Mouse (Mus musculus) lung, embryonic 16.5 days (tissue): Measurements from ENCODE around the gene Clec4g. TPM values are rescaled to one million over a fixed set of nuclear protein-coding genes. Genes with fewer than 3 reads are reported as not detected.
A peak's percentile ranks its signal among the peaks of the same experiment; 100 is the strongest.

Source experiments
- ATAC-seq: fragments of 200-750 bp; cut with Nextera tagmentation; 2 replicates; pipeline ENCODE4 v1.8.0; 2017; ENCODE audit warnings: low read depth, mild to moderate bottlenecking, moderate library complexity
- H3K27ac ChIP-seq: fragments of 300-500 bp; sonication (generic); 2 replicates; pipeline ENCODE4 v1.5.1; 2014; ENCODE audit warnings: mild to moderate bottlenecking, control low read depth, low read length
- H3K27me3 ChIP-seq: fragments of 300-500 bp; sonication (generic); 2 replicates; pipeline ENCODE4 v1.6.1; 2014; ENCODE audit warnings: low read depth, low read length, mixed read lengths; ENCODE audit not compliant: control insufficient read depth, insufficient read depth
- H3K36me3 ChIP-seq: fragments of 300-500 bp; sonication (generic); 2 replicates; pipeline ENCODE4 v1.6.1; 2014; ENCODE audit warnings: low read length; ENCODE audit not compliant: control insufficient read depth, insufficient read depth
- H3K4me1 ChIP-seq: fragments of 300-500 bp; sonication (generic); replicated peaks from 2 replicates; pipeline ENCODE4 v1.6.1; 2014; ENCODE audit warnings: low read length, mixed read lengths; ENCODE audit not compliant: control insufficient read depth, insufficient read depth
- H3K4me2 ChIP-seq: fragments of 300-500 bp; sonication (generic); 2 replicates; pipeline ENCODE4 v1.6.1; 2014; ENCODE audit warnings: low read depth, low read length, control low read depth
- H3K4me3 ChIP-seq: fragments of 300-500 bp; sonication (generic); 2 replicates; pipeline ENCODE4 v1.5.1; 2014; ENCODE audit warnings: mild to moderate bottlenecking, low read length, control low read depth
- H3K9ac ChIP-seq: fragments of 300-500 bp; sonication (generic); 2 replicates; pipeline ENCODE4 v1.6.1; 2014; ENCODE audit warnings: low read length, control low read depth
- H3K9me3 ChIP-seq: fragments of 300-500 bp; sonication (generic); 2 replicates; pipeline ENCODE4 v1.6.1; 2016; ENCODE audit warnings: low read length; ENCODE audit not compliant: control insufficient read depth
- WGBS: fragments of 180-500 bp; shearing (Covaris S2); extraction: QIAGEN DNeasy Blood & Tissue Kit; methylation state at CpG from one replicate; pipeline ENCODE4 v1.1.7; 2014; 5-methylcytosine and 5-hydroxymethylcytosine counted together
- polyA plus RNA-seq: library from polyadenylated mRNA; unstranded; fragments of >200 nt; fragmentation: Nextera tagmentation; extraction: Ambion mirVana; gene quantifications from 2 replicates; pipeline ENCODE4 v1.2.1, GENCODE M21; 2015

Gene Clec4g
- polyA plus RNA-seq, 1 experiment from 2014 or later, result 0.43 TPM

GRCm38 (mm10) chr8:3717321-3717954, 3.0 kb downstream of the Clec4g start:
- no peak overlapping the region for H3K9ac ChIP-seq
- H3K36me3 ChIP-seq, result no peaks in the 10 kb centered on the region
- WGBS, result 73% methylated on average over 12 of the region's 12 CpGs
- H3K27me3 ChIP-seq, result no peaks in the 10 kb centered on the region
- no peaks in the 10 kb centered on the region for H3K9me3 ChIP-seq
- no peaks in the 10 kb centered on the region for H3K4me1 ChIP-seq
- H3K4me3 ChIP-seq, result no peak overlapping the region
- no peak overlapping the region for H3K4me2 ChIP-seq
- no peak overlapping the region for H3K27ac ChIP-seq
- ATAC-seq, result no peak

GRCm38 (mm10) chr8:3711646-3712045, 8.8 kb downstream of the Clec4g start:
- no peak overlapping the region for H3K4me3 ChIP-seq
- H3K27me3 ChIP-seq, result no peaks in the 10 kb centered on the region
- H3K4me1 ChIP-seq, result no peaks in the 10 kb centered on the region
- no peaks in the 10 kb centered on the region for H3K36me3 ChIP-seq
- H3K27ac ChIP-seq, result no peak overlapping the region
- H3K9me3 ChIP-seq, result no peaks in the 10 kb centered on the region
- H3K4me2 ChIP-seq, result no peak overlapping the region
- no peak for ATAC-seq
- WGBS, result 41% methylated on average over 2 of the region's 2 CpGs
- H3K9ac ChIP-seq, result no peak overlapping the region

GRCm38 (mm10) chr8:3710312-3710711, 10.1 kb downstream of the Clec4g start:
- no peaks in the 10 kb centered on the region for H3K9me3 ChIP-seq
- no peak overlapping the region for H3K4me3 ChIP-seq
- H3K4me1 ChIP-seq, result no peaks in the 10 kb centered on the region
- WGBS, result 63% methylated on average over 3 of the region's 3 CpGs
- H3K9ac ChIP-seq, result no peak overlapping the region
- no peaks in the 10 kb centered on the region for H3K36me3 ChIP-seq
- no peaks in the 10 kb centered on the region for H3K27me3 ChIP-seq
- no peak overlapping the region for H3K4me2 ChIP-seq
- ATAC-seq, result no peak
- H3K27ac ChIP-seq, result no peak overlapping the region

- Histone ChIP-seq H3K27ac (no peak overlapping the region), H3K36me3 (no peaks in the 10 kb centered on the region), H3K9ac (no peak overlapping the region), H3K9me3 (no peaks in the 10 kb centered on the region), H3K4me1 (no peaks in the 10 kb centered on the region), H3K27me3 (no peaks in the 10 kb centered on the region), H3K4me2 (no peak overlapping the region), H3K4me3 (no peak overlapping the region)
- no peak for ATAC-seq
- WGBS, result 58% methylated on average over 7 of the region's 7 CpGs
Measured at GRCm38 (mm10) chr8:3707611-3708010, 12.8 kb downstream of the Clec4g start.

GRCm38 (mm10) chr8:3705711-3706110, 14.7 kb downstream of the Clec4g start:
- no peak for ATAC-seq
- Histone ChIP-seq H3K4me3 (no peak overlapping the region), H3K4me1 (no peaks in the 10 kb centered on the region), H3K9me3 (no peaks in the 10 kb centered on the region), H3K4me2 (no peak overlapping the region), H3K27me3 (no peaks in the 10 kb centered on the region), H3K27ac (no peak overlapping the region), H3K9ac (no peak overlapping the region), H3K36me3 (no peaks in the 10 kb centered on the region)
- WGBS, result 62% methylated on average over 4 of the region's 4 CpGs

- 89% methylated on average over 1 of the region's 1 CpGs for WGBS
Measured at GRCm38 (mm10) chr8:3701491-3701890, 19.0 kb downstream of the Clec4g start.

GRCm38 (mm10) chr8:3694121-3694520, 26.3 kb downstream of the Clec4g start, which contains the start of gene Fcer2a:
Gene Fcer2a, minus strand, starts transcription at chr8:3694175.
- H3K36me3 ChIP-seq, result no peaks in the 10 kb centered on the region
- H3K4me2 ChIP-seq, result no peak within 1 kb of the TSS
- H3K4me1 ChIP-seq, result no peaks in the 10 kb centered on the region
- H3K27me3 ChIP-seq, result no peaks in the 10 kb centered on the region
- H3K9me3 ChIP-seq, result no peaks in the 10 kb centered on the region
- H3K27ac ChIP-seq, result no peak within 1 kb of the TSS
- ATAC-seq, result no peak
- H3K9ac ChIP-seq, result no peak within 1 kb of the TSS
- no peak within 1 kb of the TSS for H3K4me3 ChIP-seq
- WGBS, result 70% methylated on average over 3 of the region's 3 CpGs

More at GRCm38 (mm10) chr8:3701491-3701890, 19.0 kb downstream of the Clec4g start:
- Histone ChIP-seq H3K9ac (no peak overlapping the region), H3K27me3 (no peaks in the 10 kb centered on the region), H3K9me3 (no peaks in the 10 kb centered on the region), H3K36me3 (no peaks in the 10 kb centered on the region), H3K4me2 (no peak overlapping the region), H3K27ac (no peak overlapping the region), H3K4me3 (no peak overlapping the region), H3K4me1 (no peaks in the 10 kb centered on the region)
- ATAC-seq, result no peak

- WGBS, result 44% methylated on average over 3 of the region's 3 CpGs
- ATAC-seq, result 0 out of 2 replicates have a peak, but pooled peaks have one; percentile 47
Measured at GRCm38 (mm10) chr8:3690774-3691173, 29.7 kb downstream of the Clec4g start.

GRCm38 (mm10) chr8:3687537-3687936, 32.9 kb downstream of the Clec4g start:
- Histone ChIP-seq H3K27ac (no peak overlapping the region), H3K4me3 (no peak overlapping the region), H3K9me3 (no peaks in the 10 kb centered on the region), H3K4me1 (no peaks in the 10 kb centered on the region), H3K27me3 (no peaks in the 10 kb centered on the region), H3K36me3 (peaks cover 1% of the 10 kb centered on the region; the same call in 1 of the 2 replicates), H3K9ac (no peak overlapping the region), H3K4me2 (no peak overlapping the region)
- ATAC-seq, result no peak
- 69% methylated on average over 6 of the region's 6 CpGs for WGBS

More at GRCm38 (mm10) chr8:3690774-3691173, 29.7 kb downstream of the Clec4g start:
- H3K4me1 ChIP-seq, result no peaks in the 10 kb centered on the region
- H3K9me3 ChIP-seq, result no peaks in the 10 kb centered on the region
- H3K27ac ChIP-seq, result no peak overlapping the region
- H3K27me3 ChIP-seq, result no peaks in the 10 kb centered on the region
- H3K36me3 ChIP-seq, result no peaks in the 10 kb centered on the region
- no peak overlapping the region for H3K9ac ChIP-seq
- no peak overlapping the region for H3K4me2 ChIP-seq
- no peak overlapping the region for H3K4me3 ChIP-seq
